Mouse (Mus musculus) NIH3T3 (cell line): Measurements from ENCODE around the gene B4galt5.
A peak's percentile ranks its signal among the peaks of the same experiment; 100 is the strongest.

ENCODE experiments used
- DNase-seq: peaks from one replicate; pipeline ENCODE4 v3.0.0-alpha.2; 2012; ENCODE audit warnings: low read depth

Gene B4galt5

DNA sequence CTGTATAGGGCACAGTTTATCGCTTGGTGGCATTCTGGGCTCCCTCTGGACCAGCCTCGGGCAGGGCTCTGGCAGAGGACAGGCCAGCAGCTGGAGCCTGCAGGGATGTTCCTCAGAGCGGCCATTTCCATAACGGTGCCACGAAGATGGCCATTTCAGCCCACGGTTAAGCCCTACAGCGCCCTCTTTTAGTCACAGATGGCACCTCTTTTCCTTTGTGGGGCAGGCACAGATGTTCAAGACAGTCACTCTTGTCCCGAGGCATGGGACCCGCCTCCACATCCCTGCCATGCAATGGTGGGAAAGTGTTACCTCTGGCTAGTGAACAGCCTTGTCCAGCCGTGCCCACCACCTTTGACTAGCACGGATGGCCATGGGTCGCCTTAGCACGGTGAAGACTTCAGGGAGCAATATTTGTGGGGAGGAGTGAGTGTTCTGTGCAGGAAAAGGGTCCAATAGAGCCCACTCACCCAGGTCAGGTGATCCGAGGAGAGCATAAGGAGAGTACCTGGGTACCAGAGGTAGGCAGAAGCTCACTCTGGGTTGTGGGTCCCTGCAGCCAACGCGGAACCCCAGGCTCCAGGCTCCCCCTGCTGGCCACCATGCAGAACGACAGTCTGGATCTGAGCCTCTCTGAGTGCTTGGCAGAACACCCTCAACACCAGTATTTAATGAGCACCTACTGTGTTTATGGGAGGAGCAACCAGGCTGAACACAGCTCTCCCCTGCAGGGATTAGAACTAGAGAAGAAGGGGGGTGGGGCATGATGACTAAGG, 70.0 kb downstream of the B4galt5 start:
- DNase-seq, result peak; percentile 83

GRCm38 (mm10) chr2:167278011-167278410, 71.0 kb downstream of the B4galt5 start:
- no peak for DNase-seq

DNA sequence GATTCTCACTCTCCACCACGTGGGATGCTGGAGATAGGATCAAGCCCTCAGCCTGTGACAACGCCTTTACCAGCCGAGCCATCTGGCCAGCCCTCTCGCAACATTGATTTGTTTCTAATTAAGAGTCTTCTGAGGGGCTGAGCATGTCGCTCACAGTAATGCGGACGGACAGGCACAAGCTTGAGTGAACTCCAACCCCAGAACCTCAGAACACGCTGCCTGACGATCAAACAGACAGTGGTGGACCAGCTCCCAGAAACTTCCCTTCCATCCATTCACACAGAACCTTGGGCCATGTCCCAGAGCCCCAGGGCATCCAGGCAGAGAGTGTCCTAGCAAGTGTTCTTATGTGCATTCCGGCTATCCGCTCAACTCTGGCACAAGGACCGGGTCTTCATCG, 72.0 kb downstream of the B4galt5 start:
- DNase-seq, result no peak

DNA sequence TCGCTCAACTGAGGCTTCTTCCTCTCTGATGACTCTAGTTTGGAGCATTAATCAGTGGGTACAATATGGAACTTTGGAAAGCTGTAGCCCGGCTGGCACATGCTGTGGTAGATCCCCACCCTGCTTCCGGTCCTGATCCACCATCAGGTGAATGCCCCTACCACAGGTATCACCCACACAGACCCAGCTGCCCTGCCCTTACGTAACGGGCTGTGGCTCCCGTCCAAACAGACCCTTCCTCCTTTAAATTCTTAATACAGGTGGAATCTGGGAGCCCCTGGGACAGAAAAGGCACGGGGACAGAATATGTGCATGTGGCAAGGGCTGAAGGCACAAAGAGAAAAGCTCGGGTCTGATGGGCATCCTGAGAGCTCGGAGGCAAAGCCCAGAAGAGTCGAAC, 73.1 kb downstream of the B4galt5 start:
- no peak for DNase-seq

DNA sequence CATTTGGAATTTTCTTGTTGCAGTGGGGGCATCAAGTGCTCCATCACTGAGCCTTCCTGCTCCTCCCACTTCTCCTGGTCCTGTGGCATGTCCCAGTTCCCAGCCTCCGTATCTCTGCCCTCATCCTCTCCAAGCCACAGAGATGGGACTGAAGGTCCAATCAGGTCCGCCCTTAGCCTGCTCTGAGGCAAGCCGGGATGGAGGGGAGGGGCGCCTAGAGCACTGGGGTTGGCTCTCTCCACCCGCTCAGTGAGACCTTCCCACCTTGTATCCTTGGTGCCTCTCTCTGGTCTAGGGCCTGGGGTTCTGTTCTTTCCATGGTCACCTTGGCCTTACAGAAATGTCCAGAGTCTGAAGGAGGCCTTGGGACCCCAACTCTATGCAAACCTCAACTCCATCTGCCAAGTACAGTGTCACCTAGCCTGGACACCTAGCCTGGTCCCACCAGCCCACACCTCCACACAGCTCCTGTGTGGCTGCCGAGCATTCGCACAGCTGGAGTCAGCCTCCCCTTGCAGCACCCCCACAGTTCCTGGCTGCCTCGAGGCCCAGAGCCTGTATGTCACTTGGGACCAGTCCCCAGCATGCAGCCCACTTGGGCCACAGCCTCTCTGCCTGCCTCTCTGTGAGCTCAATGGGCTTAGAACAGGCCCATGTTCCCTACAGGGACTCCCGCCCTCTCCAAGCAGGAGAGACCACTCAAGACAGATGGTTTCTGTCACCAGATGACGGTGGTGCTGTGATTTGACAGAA, 74.1 kb downstream of the B4galt5 start:
- DNase-seq, result no peak

- DNase-seq, result no peak
These were observed 75.7 kb downstream of the B4galt5 start for GRCm38 (mm10) chr2:167273206-167273740.

DNA sequence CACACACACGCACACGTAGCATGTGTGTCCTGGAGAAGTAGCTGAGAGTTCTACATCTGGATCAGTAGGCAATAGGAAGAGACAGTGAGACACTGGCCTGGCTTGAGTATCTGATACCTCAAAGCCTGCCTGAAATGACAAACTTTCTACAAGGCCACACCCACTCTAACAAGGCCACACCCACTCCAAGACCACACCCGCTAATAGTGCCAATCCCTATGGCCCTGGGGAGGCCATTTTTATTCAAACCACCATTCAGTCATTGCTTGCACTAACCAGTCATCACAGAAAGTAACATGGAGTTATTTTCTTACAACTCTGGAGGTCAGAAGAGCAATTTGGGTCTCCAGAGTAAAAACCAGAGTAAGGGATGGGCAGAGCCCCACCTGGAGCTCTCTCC, 76.3 kb downstream of the B4galt5 start:
- no peak for DNase-seq

DNA sequence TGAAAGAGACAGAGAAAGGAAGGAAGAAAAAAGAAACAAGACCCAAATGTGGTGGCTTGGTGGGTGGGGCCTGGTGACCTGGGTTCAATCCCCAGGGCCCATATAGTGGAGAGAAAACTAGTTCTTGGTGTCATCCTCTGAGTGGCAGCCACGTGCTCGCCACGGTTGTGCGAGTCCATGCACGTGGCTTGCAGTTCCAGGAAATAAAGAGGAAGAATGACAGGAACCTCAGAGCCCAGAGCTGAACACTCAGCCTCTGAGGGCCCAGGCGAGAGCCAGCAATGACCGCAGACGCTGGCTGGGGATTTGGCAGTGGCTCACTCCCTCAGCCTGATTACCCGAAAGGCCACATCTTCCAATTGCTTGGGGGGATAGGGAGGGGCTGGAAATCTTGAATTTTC, 77.9 kb downstream of the B4galt5 start:
- no peak for DNase-seq

- DNase-seq, result no peak
These were observed 78.5 kb downstream of the B4galt5 start for GRCm38 (mm10) chr2:167270496-167270895.

DNA sequence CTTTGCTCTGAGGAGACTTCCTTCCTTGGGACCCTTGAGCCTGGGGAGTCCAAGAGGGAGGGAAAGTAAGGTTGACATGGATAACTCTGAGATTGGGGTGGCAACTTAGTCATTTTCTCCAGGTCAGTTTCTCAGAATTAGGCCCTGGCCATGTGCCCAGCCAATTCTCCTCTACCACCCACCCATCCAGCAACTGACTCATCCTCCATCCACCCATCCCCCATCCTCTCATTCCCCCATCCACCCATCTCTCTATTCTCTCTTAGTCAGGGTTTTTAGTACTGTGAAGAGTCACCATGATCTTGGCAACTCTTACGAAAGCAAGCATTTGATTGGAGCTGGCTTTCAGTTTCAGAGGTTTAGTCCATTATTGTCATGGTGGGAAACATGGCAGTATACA, 80.3 kb downstream of the B4galt5 start:
- peak; percentile 74 for DNase-seq

DNA sequence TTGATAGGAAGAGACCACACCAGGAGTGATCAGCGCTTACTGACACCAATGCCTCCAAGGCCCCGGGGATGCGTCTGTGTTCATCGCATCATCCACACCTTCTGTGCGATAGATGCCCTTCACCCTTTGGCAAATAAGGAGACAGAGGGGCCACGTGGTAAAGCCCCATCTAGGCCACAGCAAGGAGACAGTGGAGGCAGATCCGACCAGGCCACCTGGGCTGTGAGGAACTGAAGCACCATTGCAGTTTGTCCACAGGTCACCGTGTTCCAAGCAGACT, 80.6 kb downstream of the B4galt5 start:
- no peak for DNase-seq

DNA sequence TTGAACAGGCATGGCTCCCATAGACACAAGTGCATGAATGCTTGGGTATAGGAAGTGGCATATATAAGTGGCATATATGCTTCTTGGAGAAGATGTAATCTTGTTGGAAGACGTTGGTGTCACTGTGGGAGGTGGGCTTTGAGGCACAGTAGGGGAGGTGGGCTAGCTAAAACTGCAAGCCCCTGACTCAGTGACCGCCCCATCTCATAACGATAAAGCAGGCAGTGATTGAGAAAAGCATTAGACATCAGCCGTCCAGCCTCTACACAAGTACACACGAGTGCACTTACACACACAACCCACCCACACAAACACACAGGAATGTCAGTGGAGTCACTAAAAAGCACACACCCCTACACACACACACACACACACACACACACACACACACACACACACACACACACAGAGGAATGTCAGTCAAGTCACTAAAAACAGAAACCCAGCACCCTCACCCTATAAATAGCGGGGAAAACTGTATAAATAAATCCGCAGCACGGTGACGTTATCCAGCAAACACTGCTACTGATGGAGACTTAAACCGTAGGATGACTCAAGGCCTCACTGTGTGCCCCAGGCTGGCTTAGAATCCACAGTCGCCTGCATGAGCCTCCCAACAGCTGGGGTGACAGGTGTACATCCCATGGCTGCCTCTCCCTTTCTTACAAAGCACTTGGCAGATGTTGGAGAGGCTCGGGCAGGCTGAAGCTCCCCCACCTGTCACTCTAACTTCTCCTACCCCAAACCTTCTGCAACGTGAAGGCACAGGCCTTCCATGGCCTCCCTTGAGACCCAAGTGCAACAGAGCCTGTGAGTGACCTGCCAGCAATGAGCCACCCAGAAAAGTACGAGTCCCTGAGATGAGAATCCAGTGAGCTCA, 81.2 kb downstream of the B4galt5 start:
- no peak for DNase-seq

- no peak for DNase-seq
These were observed 82.8 kb downstream of the B4galt5 start for GRCm38 (mm10) chr2:167266231-167266630.

DNA sequence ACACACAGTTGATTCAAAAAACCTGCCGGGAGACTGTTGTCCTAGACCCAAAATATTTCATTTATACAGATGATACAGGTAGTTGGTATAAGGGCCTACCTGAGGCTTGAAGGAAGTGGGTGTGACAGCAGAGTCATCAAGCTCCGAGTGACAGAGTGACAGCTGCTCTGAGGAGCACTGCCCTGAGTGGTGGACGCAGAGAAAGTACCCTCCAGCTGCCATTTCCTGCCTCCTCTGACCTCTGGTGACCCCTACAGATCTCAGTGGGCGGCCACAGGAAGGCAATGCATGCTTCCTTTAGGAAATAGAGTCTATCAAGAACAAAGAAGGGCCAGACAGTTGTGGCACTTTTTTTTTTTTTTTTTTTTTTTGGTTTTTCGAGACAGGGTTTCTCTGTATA, 83.2 kb downstream of the B4galt5 start:
- no peak for DNase-seq

GRCm38 (mm10) chr2:167265021-167265420, 84.0 kb downstream of the B4galt5 start:
- DNase-seq, result no peak

GRCm38 (mm10) chr2:167263931-167264330, 85.1 kb downstream of the B4galt5 start:
- no peak for DNase-seq

- DNase-seq, result peak; percentile 92
These were observed 85.8 kb downstream of the B4galt5 start for GRCm38 (mm10) chr2:167263040-167263810.

- DNase-seq, result no peak
These were observed 86.5 kb downstream of the B4galt5 start for GRCm38 (mm10) chr2:167262433-167262832.

GRCm38 (mm10) chr2:167261106-167261505, 87.9 kb downstream of the B4galt5 start:
- peak; percentile 73 for DNase-seq

GRCm38 (mm10) chr2:167257790-167258189, 91.2 kb downstream of the B4galt5 start:
- no peak for DNase-seq

- no peak for DNase-seq
These were observed 94.2 kb downstream of the B4galt5 start for GRCm38 (mm10) chr2:167254808-167255207.

- peak; percentile 34 for DNase-seq
These were observed 94.8 kb downstream of the B4galt5 start for GRCm38 (mm10) chr2:167254185-167254584.
